Mouse (Mus musculus) spleen, postnatal 4 days (tissue): ENCODE results near the gene Pcp4.

Source experiments
- DNase-seq, 2 experiments: peaks; one replicate each; pipeline ENCODE4 v3.0.0; 2022; ENCODE audit warnings: low spot score in 2 of 2

The Pcp4 gene

GRCm38 (mm10) chr16:96563350-96564257 lies 96.2 kb downstream of the Pcp4 start:
- DNase-seq, result no peak

GRCm38 (mm10) chr16:96567428-96567827 lies 100.0 kb downstream of the Pcp4 start:
- DNase-seq, result no peak
